Mouse (Mus musculus): ENCODE measurements at regions not wholly inside any gene's neighbourhood (a gene's known extent, or its start where the extent isn't known, plus 50 kb on each side); places are given as distances from the start of the nearest gene placed in this dataset.

- Histone ChIP-seq H3K9me3 (replicated peaks; ENCODE audit: insufficient read depth, low read length) (no peaks in the 10 kb centered on the region), H3K9ac (ENCODE audit: control insufficient read depth, low read depth, low read length, poor library complexity, severe bottlenecking) (no peak overlapping the region), H3K4me1 (ENCODE audit: control insufficient read depth in 1 of 2, insufficient read depth in 2 of 2, low read length in 2 of 2) (no peaks in the 10 kb centered on the region), H3K27me3 (ENCODE audit: control insufficient read depth in 1 of 2, insufficient read depth in 2 of 2, low read length in 2 of 2) (no peaks in the 10 kb centered on the region), H3K4me3 (ENCODE audit: control insufficient read depth in 1 of 2, insufficient read depth in 1 of 2, low read depth in 2 of 2, low read length in 2 of 2) (no peak overlapping the region), H3K27ac (ENCODE audit: control insufficient read depth, low read depth, low read length) (no peak overlapping the region), H3K79me2 (ENCODE audit: control insufficient read depth, insufficient read depth, low read length, poor library complexity) (no peaks in the 10 kb centered on the region), H3K36me3 (ENCODE audit: control insufficient read depth in 1 of 2, insufficient read depth in 2 of 2, low read length in 2 of 2) (no peaks in the 10 kb centered on the region)
- no peak for DNase-seq (ENCODE audit: low read depth, low spot score)
- TF ChIP-seq ZKSCAN1 (IDR thresholded peaks at IDR 0.05; ENCODE audit: low read depth, low read length) (no peak), POLR2AphosphoS2 (IDR thresholded peaks at IDR 0.05; ENCODE audit: low read length) (no peak), HCFC1 (IDR thresholded peaks at IDR 0.05; ENCODE audit: low read depth, low read length) (no peak), MYB (IDR thresholded peaks at IDR 0.05; ENCODE audit: low read depth, low read length) (no peak), TAL1 (IDR thresholded peaks at IDR 0.05; ENCODE audit: low read length) (no peak), UBTF (IDR thresholded peaks at IDR 0.05; ENCODE audit: borderline replicate concordance, insufficient read depth, low read depth, low read length) (no peak), MYC (IDR thresholded peaks at IDR 0.05; ENCODE audit: low read depth, low read length) (no peak), MAX (IDR thresholded peaks at IDR 0.05; ENCODE audit: low read length) (no peak), ZMIZ1 (IDR thresholded peaks at IDR 0.05; ENCODE audit: low read depth, low read length) (no peak), USF2 (IDR thresholded peaks at IDR 0.05; ENCODE audit: borderline replicate concordance in 1 of 2, insufficient read depth in 1 of 2, low read depth in 1 of 2, low read length in 2 of 2) (no peak), CTCF (IDR thresholded peaks at IDR 0.05 in 2 of 3, conservative IDR thresholded peaks at IDR 0.05 in 1 of 3; ENCODE audit: control insufficient read depth in 1 of 3, insufficient read depth in 1 of 3, low read depth in 2 of 3, low read length in 3 of 3, poor library complexity in 1 of 3, severe bottlenecking in 1 of 3) (no peak), ELF1 (IDR thresholded peaks at IDR 0.05; ENCODE audit: low read depth, low read length) (no peak), SMC3 (IDR thresholded peaks at IDR 0.05; ENCODE audit: low read depth, low read length) (no peak), USF1 (IDR thresholded peaks at IDR 0.05; ENCODE audit: low read depth, low read length) (no peak), POLR2AphosphoS5 (IDR thresholded peaks at IDR 0.05; ENCODE audit: borderline replicate concordance, low read depth, low read length) (no peak), JUND (IDR thresholded peaks at IDR 0.05; ENCODE audit: low read depth, low read length) (no peak), RAD21 (IDR thresholded peaks at IDR 0.05; ENCODE audit: low read depth, low read length) (no peak), SIN3A (IDR thresholded peaks at IDR 0.05; ENCODE audit: low read length) (no peak), ZC3H11A (IDR thresholded peaks at IDR 0.05; ENCODE audit: low read depth, low read length) (no peak)
Observed at GRCm38 (mm10) chr4:125199281-125199680, 71.6 kb upstream of the Zc3h12a start.

GRCm38 (mm10) chr4:125195901-125196435, 68.3 kb upstream of the Zc3h12a start:
- H3K4me3 ChIP-seq (ENCODE audit: control insufficient read depth in 1 of 2, insufficient read depth in 1 of 2, low read depth in 2 of 2, low read length in 2 of 2): no peak overlapping the region
- H3K9ac ChIP-seq (ENCODE audit: control insufficient read depth, low read depth, low read length, poor library complexity, severe bottlenecking): no peak overlapping the region
- H3K4me1 ChIP-seq (ENCODE audit: control insufficient read depth in 1 of 2, insufficient read depth in 2 of 2, low read length in 2 of 2): no peaks in the 10 kb centered on the region
- DNase-seq (ENCODE audit: low read depth, low spot score): no peak
- H3K9me3 ChIP-seq (replicated peaks; ENCODE audit: insufficient read depth, low read length): no peaks in the 10 kb centered on the region
- no peaks in the 10 kb centered on the region for H3K79me2 ChIP-seq (ENCODE audit: control insufficient read depth, insufficient read depth, low read length, poor library complexity)
- no peaks in the 10 kb centered on the region for H3K36me3 ChIP-seq (ENCODE audit: control insufficient read depth in 1 of 2, insufficient read depth in 2 of 2, low read length in 2 of 2)
- H3K27ac ChIP-seq (ENCODE audit: control insufficient read depth, low read depth, low read length): no peak overlapping the region
- no peaks in the 10 kb centered on the region for H3K27me3 ChIP-seq (ENCODE audit: control insufficient read depth in 1 of 2, insufficient read depth in 2 of 2, low read length in 2 of 2)
- TF ChIP-seq MAZ (IDR thresholded peaks at IDR 0.05; ENCODE audit: low read depth, low read length): no peak
- TF ChIP-seq SMC3 (IDR thresholded peaks at IDR 0.05; ENCODE audit: low read depth, low read length): no peak
- TF ChIP-seq RAD21 (IDR thresholded peaks at IDR 0.05; ENCODE audit: low read depth, low read length): no peak
- TF ChIP-seq ZC3H11A (IDR thresholded peaks at IDR 0.05; ENCODE audit: low read depth, low read length): no peak
- TF ChIP-seq GABPA (IDR thresholded peaks at IDR 0.05; ENCODE audit: low read depth, low read length): no peak
- no peak for TF ChIP-seq CHD2 (IDR thresholded peaks at IDR 0.05; ENCODE audit: low read length)
- TF ChIP-seq MXI1 (IDR thresholded peaks at IDR 0.05; ENCODE audit: low read depth, low read length): no peak
- TF ChIP-seq ZNF384 (IDR thresholded peaks at IDR 0.05; ENCODE audit: low read depth, low read length): no peak
- TF ChIP-seq ETS1 (IDR thresholded peaks at IDR 0.05; ENCODE audit: low read depth, low read length): no peak
- TF ChIP-seq UBTF (IDR thresholded peaks at IDR 0.05; ENCODE audit: borderline replicate concordance, insufficient read depth, low read depth, low read length): no peak
- TF ChIP-seq ELF1 (IDR thresholded peaks at IDR 0.05; ENCODE audit: low read depth, low read length): no peak
- TF ChIP-seq EP300 (IDR thresholded peaks at IDR 0.05; ENCODE audit: low read depth in 1 of 2, low read length in 2 of 2): no peak
- TF ChIP-seq CTCF (IDR thresholded peaks at IDR 0.05 in 2 of 3, conservative IDR thresholded peaks at IDR 0.05 in 1 of 3; ENCODE audit: control insufficient read depth in 1 of 3, insufficient read depth in 1 of 3, low read depth in 2 of 3, low read length in 3 of 3, poor library complexity in 1 of 3, severe bottlenecking in 1 of 3): no peak
- TF ChIP-seq POLR2AphosphoS5 (IDR thresholded peaks at IDR 0.05; ENCODE audit: borderline replicate concordance, low read depth, low read length): no peak
- TF ChIP-seq USF2 (IDR thresholded peaks at IDR 0.05; ENCODE audit: borderline replicate concordance in 1 of 2, insufficient read depth in 1 of 2, low read depth in 1 of 2, low read length in 2 of 2): no peak
- TF ChIP-seq NRF1 (IDR thresholded peaks at IDR 0.05; ENCODE audit: insufficient read depth, low read depth, low read length, poor library complexity, severe bottlenecking): no peak
- no peak for TF ChIP-seq MYC (IDR thresholded peaks at IDR 0.05; ENCODE audit: low read depth, low read length)
- no peak for TF ChIP-seq TCF12 (IDR thresholded peaks at IDR 0.05; ENCODE audit: low read depth, low read length)
- TF ChIP-seq MAFK (IDR thresholded peaks at IDR 0.05; ENCODE audit: borderline replicate concordance, low read depth, low read length): no peak
- TF ChIP-seq CHD1 (IDR thresholded peaks at IDR 0.05; ENCODE audit: low read depth, low read length): no peak
